Mouse (Mus musculus) macrophage (primary cell): Measurements from ENCODE around the gene Vmp1. TPM values are rescaled to one million over a fixed set of nuclear protein-coding genes. Genes with fewer than 3 reads are reported as not detected.

ENCODE experiments used
- H3K27ac ChIP-seq: fragments of 350-480 bp; formaldehyde crosslinking; 2 replicates; pipeline ENCODE4 v1.9.0; 2021
- H3K36me3 ChIP-seq: fragments of 350-480 bp; formaldehyde crosslinking; 2 replicates; pipeline ENCODE4 v1.9.0; 2021; ENCODE audit errors: inconsistent target
- H3K4me3 ChIP-seq: fragments of 350-480 bp; formaldehyde crosslinking; 2 replicates; pipeline ENCODE4 v1.9.0; 2021; ENCODE audit errors: inconsistent target
- H3K79me2 ChIP-seq: fragments of 350-480 bp; formaldehyde crosslinking; 2 replicates; pipeline ENCODE4 v1.9.0; 2021; ENCODE audit errors: inconsistent target
- WGBS: methylation state at CpG from one replicate; pipeline ENCODE4 v1.1.7; 2026; ENCODE audit warnings: inconsistent platforms; ENCODE audit not compliant: missing documents; 5-methylcytosine and 5-hydroxymethylcytosine counted together
- polyA plus RNA-seq: library from polyadenylated mRNA; stranded (reverse); fragments of 250-400 nt; gene quantifications from 3 replicates; pipeline ENCODE4 v1.2.4, GENCODE M21; 2018; ENCODE audit warnings: inconsistent platforms

Vmp1 gene
- polyA plus RNA-seq, 1 experiment from 2014 or later = 100 TPM

DNA sequence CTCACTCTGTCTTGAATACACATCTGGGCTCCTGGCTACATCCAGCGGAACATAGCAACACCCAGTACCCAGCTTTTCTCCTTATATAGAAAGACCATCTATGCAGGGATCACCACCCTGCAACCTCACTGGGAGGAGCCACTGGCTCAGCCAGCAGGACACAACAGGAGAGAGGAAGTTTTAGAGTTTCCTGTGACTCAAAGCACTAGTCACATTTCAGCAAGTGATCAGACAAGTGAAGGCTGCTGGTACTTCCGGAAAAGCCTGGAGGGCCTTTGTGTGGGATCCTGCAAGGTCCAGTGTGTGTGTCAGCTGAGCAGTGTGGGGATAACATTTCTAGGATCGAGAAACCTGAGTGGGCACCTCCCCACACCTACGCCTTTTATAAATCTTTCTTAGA, 106.4 kb downstream of the Vmp1 start:
- no peaks in the 10 kb centered on the region for H3K36me3 ChIP-seq
- H3K27ac ChIP-seq = peak overlapping the region; percentile 99
- no peaks in the 10 kb centered on the region for H3K79me2 ChIP-seq
- no peak overlapping the region for H3K4me3 ChIP-seq
- WGBS = 19% methylated on average over 4 of the region's 4 CpGs

DNA sequence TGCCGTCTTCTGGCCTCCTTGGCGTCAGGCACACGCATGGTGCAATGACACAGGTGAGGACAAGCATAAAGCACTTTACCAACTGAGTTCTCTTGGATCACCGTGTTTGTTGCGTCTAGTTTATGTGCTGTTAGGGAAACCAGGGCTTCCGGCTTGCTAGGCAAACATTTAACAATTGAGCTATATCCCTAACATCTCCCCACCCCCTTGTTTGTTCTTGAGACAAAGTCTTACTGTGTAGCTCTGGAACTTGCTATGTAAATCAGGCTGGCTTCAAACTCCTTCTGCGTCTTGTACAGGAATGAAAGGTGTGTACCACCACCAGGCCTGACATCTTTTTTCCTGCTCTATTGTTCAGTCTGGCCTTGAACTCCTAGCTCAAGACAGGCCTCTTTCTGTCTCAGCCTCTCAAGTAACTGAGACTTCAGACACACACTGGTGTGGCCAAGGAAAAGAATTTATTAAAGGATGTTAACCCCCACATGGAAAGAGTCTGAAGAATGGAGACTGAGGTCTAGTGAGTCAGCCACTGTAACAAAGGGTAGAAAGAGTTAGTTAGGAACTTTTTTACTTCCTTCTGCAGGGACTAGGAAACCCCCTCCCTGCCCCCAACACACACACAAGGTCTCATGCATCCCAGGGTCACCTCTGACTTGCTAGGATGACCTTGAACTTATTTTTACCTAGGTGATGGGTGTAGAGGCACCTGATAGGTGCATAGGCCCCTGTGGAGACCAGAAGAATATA, 107.8 kb downstream of the Vmp1 start:
- H3K4me3 ChIP-seq = no peak overlapping the region
- peak overlapping the region; percentile 99 for H3K27ac ChIP-seq
- no peaks in the 10 kb centered on the region for H3K79me2 ChIP-seq
- no peaks in the 10 kb centered on the region for H3K36me3 ChIP-seq
- 96% methylated on average over 7 of the region's 7 CpGs for WGBS

- H3K27ac ChIP-seq = no peak overlapping the region
- H3K4me3 ChIP-seq = no peak overlapping the region
- WGBS = 96% methylated on average over 2 of the region's 2 CpGs
- no peaks in the 10 kb centered on the region for H3K79me2 ChIP-seq
- no peaks in the 10 kb centered on the region for H3K36me3 ChIP-seq
Measured at GRCm38 (mm10) chr11:86574408-86574807, 109.2 kb downstream of the Vmp1 start.

DNA sequence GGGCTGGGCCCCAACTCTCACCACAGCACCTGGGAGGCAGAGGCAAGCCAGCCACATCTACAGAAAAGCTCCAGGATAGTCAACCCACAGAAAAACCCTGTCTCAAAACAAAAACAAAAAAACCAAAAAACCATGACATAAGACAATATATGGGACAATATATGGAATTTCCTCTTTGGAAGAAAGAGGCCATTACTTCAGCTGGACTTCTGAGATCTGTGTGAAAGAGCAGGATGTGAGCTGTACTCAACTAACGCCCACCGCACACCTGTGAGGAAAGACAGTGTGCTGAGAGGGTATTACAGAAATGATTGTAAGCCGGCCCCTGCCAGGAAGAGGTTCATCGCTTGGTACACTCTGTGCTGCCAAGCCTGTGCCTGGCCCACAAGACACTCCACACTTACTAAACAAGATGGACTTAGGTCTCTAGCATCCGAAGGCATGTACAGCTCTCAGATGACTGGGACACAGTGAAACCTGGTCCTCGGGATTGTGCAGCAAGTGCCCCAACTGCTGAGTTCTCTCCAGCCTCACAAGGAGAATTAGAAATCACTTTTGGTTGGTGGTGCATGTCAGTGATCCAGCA, 109.9 kb downstream of the Vmp1 start:
- Histone ChIP-seq H3K27ac (no peak overlapping the region), H3K36me3 (no peaks in the 10 kb centered on the region), H3K79me2 (no peaks in the 10 kb centered on the region), H3K4me3 (no peak overlapping the region)
- WGBS = 94% methylated on average over 6 of the region's 6 CpGs

GRCm38 (mm10) chr11:86572623-86573022, 111.0 kb downstream of the Vmp1 start:
- Histone ChIP-seq H3K36me3 (no peaks in the 10 kb centered on the region), H3K4me3 (no peak overlapping the region), H3K27ac (no peak overlapping the region), H3K79me2 (no peaks in the 10 kb centered on the region)
- WGBS = 70% methylated on average over 2 of the region's 2 CpGs

- no peaks in the 10 kb centered on the region for H3K79me2 ChIP-seq
- WGBS = 84% methylated on average over 3 of the region's 4 CpGs
- H3K36me3 ChIP-seq = no peaks in the 10 kb centered on the region
- H3K27ac ChIP-seq = peak overlapping the region; percentile 89; the same call in 1 of the 2 replicates
- H3K4me3 ChIP-seq = no peak overlapping the region
Measured at GRCm38 (mm10) chr11:86571871-86572270, 111.8 kb downstream of the Vmp1 start.

DNA sequence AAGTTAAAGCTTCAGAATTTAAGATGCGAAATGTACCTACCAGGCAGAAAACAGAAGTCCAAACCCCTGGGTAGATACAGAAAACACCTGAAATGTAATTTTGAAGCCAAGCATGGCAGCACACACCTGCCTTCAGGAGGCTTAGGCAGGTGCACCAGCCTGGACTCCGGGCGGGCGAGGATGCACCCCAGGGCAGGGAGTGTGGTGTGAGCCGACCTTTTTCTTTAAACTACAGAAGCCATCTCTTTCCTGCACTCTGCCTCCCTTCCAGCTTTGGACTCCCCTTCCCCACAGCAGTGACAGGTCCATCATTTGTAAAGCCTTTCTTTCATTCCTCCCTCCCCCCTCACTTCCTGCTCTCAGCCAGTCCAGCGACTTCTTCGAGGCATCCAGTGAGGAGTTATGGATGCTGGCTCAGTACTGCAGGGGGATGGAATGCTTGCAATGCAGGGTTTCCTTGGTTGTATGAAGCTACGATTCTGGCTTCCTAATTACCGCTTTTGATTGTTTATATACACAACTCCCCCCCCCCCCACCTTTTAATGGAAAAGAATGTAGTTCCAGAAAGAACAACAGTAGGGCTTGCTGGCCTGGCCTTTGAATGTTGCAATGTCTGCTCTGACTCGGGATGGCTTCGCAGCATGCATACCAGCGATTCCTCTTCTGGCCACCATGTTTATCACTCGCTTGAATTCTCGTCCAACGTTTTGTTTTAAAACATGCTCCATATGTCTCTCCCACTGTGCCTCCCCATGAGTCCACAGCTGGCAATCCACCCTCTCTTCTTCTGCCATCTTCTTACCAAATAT, 112.4 kb downstream of the Vmp1 start:
- peak overlapping the region; percentile 89 for H3K27ac ChIP-seq
- H3K4me3 ChIP-seq = no peak overlapping the region
- no peaks in the 10 kb centered on the region for H3K36me3 ChIP-seq
- WGBS = 86% methylated on average over 14 of the region's 15 CpGs
- no peaks in the 10 kb centered on the region for H3K79me2 ChIP-seq

DNA sequence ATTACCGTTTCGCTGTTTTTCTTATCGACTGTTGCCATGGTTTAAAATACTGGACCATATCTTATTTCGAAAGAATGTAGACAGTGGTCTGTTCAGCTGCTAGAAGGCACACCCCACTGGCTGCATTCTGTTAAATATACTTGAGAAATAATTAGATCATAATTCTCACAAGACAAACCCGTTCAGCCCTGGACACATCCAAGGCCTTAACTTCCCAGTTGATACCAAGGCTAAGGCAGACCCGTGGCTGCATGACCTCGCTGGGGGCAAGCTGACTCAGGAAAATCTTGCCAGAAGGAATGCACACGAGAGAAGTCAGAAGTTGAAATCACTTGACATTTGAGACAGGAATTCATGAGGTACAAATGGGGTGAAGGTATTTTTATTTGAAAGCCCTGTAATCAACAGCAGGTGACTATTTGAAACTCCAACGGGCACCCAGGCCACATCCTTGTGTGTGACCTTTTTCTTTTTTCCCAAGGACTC, 113.3 kb downstream of the Vmp1 start:
- Histone ChIP-seq H3K79me2 (no peaks in the 10 kb centered on the region), H3K4me3 (no peak overlapping the region), H3K27ac (peak overlapping the region; percentile 89), H3K36me3 (no peaks in the 10 kb centered on the region)
- WGBS = 52% methylated on average over 9 of the region's 9 CpGs

- no peak overlapping the region for H3K4me3 ChIP-seq
- peak overlapping the region; percentile 89 for H3K27ac ChIP-seq
- H3K36me3 ChIP-seq = no peaks in the 10 kb centered on the region
- 48% methylated on average over 3 of the region's 3 CpGs for WGBS
- no peaks in the 10 kb centered on the region for H3K79me2 ChIP-seq
Measured at GRCm38 (mm10) chr11:86568425-86568824, 115.2 kb downstream of the Vmp1 start.

- Histone ChIP-seq H3K27ac (no peak overlapping the region), H3K79me2 (no peaks in the 10 kb centered on the region), H3K4me3 (no peak overlapping the region), H3K36me3 (peaks cover 35% of the 10 kb centered on the region)
- WGBS = 100% methylated on average over 4 of the region's 4 CpGs
Measured at GRCm38 (mm10) chr11:86558258-86558657, 125.4 kb downstream of the Vmp1 start.

GRCm38 (mm10) chr11:86553525-86553924, 130.1 kb downstream of the Vmp1 start:
- Histone ChIP-seq H3K36me3 (peaks cover 9% of the 10 kb centered on the region), H3K79me2 (no peaks in the 10 kb centered on the region), H3K27ac (peak overlapping the region; percentile 28; the same call in 1 of the 2 replicates), H3K4me3 (no peak overlapping the region)
- WGBS = 87% methylated on average over 6 of the region's 6 CpGs

- Histone ChIP-seq H3K79me2 (peaks cover 34% of the 10 kb centered on the region), H3K4me3 (no peak overlapping the region), H3K36me3 (no peaks in the 10 kb centered on the region), H3K27ac (no peak overlapping the region)
- 86% methylated on average over 1 of the region's 1 CpGs for WGBS
Measured at GRCm38 (mm10) chr11:86547412-86547811, 136.2 kb downstream of the Vmp1 start.

- peak overlapping the region; percentile 79 for H3K27ac ChIP-seq
- WGBS = 74% methylated on average over 8 of the region's 8 CpGs
Measured at GRCm38 (mm10) chr11:86545556-86545955, 138.1 kb downstream of the Vmp1 start.

DNA sequence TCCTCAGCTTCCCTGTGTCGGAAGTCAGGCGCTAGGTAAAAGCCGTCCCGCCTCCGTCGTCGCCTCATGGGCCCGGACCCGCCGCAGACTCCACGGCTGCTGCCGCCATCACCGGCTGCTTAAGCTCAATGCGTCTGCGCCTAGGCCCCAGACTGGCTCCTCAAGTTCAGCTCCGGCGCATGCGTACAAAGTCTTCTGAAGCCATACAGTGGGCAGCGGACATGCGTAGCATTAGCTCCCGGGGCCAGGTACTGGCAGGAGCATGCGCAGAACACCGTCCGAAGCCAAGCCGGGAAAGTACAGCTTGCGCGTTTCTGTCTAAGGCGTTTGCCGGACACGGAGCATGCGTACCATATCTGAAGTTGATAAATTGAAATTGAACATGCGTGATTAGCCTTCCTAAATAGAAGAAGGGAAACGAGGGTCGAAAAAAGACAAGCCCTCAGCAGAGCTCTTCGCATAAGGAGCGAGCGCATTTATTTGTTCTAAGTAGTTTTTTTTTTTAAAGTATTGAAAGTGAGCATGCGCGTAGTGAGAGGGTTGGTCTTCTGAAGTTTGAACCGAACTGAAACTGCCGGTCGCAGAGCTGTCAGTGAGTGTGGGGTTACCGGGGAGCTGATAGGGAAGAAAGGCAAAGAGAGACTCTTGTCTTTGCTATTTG, 138.9 kb downstream of the Vmp1 start, which contains the start of the genes Rps6kb1 and Tubd1:
Gene Rps6kb1, minus strand, starts transcription at position 167 of the 661 bp plus-strand sequence.
Gene Tubd1, plus strand, starts transcription at position 353 of the 661 bp plus-strand sequence.
- H3K36me3 ChIP-seq = no peaks in the 10 kb centered on the region
- peaks cover 60% of the 10 kb centered on the region for H3K79me2 ChIP-seq
- peak within 1 kb of the TSS; percentile 79 for H3K27ac ChIP-seq
- peak within 1 kb of the TSS; percentile 58 for H3K4me3 ChIP-seq
- under 1% methylated on average over 43 of the region's 43 CpGs for WGBS

More at GRCm38 (mm10) chr11:86545556-86545955, 138.1 kb downstream of the Vmp1 start:
- Histone ChIP-seq H3K79me2 (peaks cover 53% of the 10 kb centered on the region), H3K4me3 (peak overlapping the region; percentile 58), H3K36me3 (no peaks in the 10 kb centered on the region)
